Mouse (Mus musculus) olfactory bulb, adult 2 months (tissue): Measurements from ENCODE around the gene Arpc2. TPM values are rescaled to one million over a fixed set of nuclear protein-coding genes. Genes with fewer than 3 reads are reported as not detected.

ENCODE experiments used
- H3K27ac ChIP-seq: fragments of 200-500 bp; 2 replicates; pipeline ENCODE4 v1.5.1; 2012; ENCODE audit warnings: low read depth, low read length; ENCODE audit not compliant: insufficient read depth
- H3K4me1 ChIP-seq: fragments of 200-500 bp; 2 replicates; pipeline ENCODE4 v1.6.1; 2012; ENCODE audit warnings: low read length; ENCODE audit not compliant: control insufficient read depth, insufficient read depth
- H3K4me3 ChIP-seq: fragments of 200-500 bp; 2 replicates; pipeline ENCODE4 v1.5.1; 2012; ENCODE audit warnings: mild to moderate bottlenecking, low read depth, low read length, moderate library complexity; ENCODE audit not compliant: insufficient read depth
- CTCF ChIP-seq: fragments of 200-500 bp; IDR thresholded peaks from 2 replicates; pipeline ENCODE4 v1.5.1; 2012; ENCODE audit warnings: low read depth, mild to moderate bottlenecking, low read length, moderate library complexity; ENCODE audit not compliant: insufficient read depth
- POLR2A ChIP-seq: fragments of 200-500 bp; IDR thresholded peaks from 2 replicates; pipeline ENCODE4 v1.6.1; 2012; ENCODE audit warnings: mild to moderate bottlenecking, low read depth, low read length, moderate library complexity; ENCODE audit not compliant: insufficient read depth
- WGBS: fragments of 180-500 bp; shearing (Covaris S2); methylation state at CpG from one replicate; pipeline ENCODE4 v1.1.7; 2018; 5-methylcytosine and 5-hydroxymethylcytosine counted together
- polyA plus RNA-seq: library from polyadenylated mRNA; stranded (reverse); fragments of >200 nt; gene quantifications from 2 replicates; pipeline ENCODE4 v1.2.4, GENCODE M21; 2012; ENCODE audit warnings: low replicate concordance; ENCODE audit not compliant: missing spikeins, insufficient read depth, insufficient read length

The Arpc2 gene
- polyA plus RNA-seq, 1 experiment = not detected

DNA sequence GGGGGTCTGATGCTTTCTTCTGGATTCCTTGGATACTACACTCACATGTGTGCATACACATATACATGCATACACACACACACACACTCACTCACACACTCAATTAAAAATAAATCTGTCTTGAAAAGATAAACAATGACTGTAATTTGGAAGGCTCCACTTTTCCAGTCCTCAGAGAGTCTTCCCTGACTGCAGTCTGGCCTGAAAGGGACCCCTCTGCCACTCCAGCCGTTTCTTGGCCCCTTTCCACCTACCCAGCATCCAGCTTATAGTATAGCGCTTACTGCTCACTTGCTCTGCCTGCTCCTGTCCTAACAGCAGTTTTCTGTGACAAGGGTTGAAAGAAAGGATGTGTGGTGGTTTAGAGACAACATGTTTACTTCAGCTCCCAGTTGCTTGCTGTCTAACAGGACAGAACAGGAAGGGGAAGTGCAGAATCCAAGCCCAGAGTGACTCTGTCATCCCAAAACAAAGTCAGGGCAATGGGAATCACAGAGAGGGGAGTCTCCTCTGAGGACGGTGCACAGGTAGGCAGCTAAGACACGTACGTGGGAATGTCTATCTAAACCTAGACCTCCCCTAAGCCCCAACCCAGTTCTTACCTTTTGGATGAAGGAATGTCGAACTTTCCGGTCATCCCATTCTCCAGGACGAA is 57.5 kb downstream of the Arpc2 start:
- H3K27ac ChIP-seq = no peak overlapping the region

DNA sequence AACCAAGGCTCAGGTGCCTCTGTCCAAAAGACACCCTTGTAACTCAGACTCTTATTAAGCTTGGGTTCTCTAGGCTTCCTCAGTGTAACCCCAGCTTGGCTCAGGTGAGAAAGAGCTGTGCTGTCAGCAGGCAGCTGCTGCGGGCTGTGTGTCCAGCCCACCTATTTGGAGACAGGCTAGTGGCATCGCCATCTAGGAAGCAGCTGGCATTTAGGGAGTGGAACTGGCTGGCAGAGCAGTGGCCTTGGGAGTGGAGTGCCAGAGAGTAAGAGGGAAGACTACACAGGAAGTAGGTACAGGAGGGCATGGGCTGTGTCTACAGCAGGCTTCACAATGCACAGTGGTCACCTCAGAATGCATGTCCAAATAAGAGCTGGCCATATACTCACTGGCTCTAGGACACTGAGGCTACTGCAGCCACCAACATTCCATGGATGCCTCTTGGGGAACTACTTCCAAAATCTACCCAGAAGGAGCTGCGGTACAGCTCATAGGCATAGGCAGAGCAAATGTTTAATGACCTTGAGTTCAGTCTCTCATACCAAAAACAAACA is 58.3 kb downstream of the Arpc2 start:
- no peak for TF ChIP-seq CTCF
- TF ChIP-seq POLR2A = no peak
- no peak overlapping the region for H3K27ac ChIP-seq
- 90% methylated on average over 3 of the region's 3 CpGs for WGBS

More for the DNA sequence above, 57.5 kb downstream of the Arpc2 start:
- no peak overlapping the region for H3K4me3 ChIP-seq
- peaks cover 53% of the 10 kb centered on the region for H3K4me1 ChIP-seq
- no peak for TF ChIP-seq POLR2A
- no peak for TF ChIP-seq CTCF
- WGBS = 80% methylated on average over 8 of the region's 8 CpGs

DNA sequence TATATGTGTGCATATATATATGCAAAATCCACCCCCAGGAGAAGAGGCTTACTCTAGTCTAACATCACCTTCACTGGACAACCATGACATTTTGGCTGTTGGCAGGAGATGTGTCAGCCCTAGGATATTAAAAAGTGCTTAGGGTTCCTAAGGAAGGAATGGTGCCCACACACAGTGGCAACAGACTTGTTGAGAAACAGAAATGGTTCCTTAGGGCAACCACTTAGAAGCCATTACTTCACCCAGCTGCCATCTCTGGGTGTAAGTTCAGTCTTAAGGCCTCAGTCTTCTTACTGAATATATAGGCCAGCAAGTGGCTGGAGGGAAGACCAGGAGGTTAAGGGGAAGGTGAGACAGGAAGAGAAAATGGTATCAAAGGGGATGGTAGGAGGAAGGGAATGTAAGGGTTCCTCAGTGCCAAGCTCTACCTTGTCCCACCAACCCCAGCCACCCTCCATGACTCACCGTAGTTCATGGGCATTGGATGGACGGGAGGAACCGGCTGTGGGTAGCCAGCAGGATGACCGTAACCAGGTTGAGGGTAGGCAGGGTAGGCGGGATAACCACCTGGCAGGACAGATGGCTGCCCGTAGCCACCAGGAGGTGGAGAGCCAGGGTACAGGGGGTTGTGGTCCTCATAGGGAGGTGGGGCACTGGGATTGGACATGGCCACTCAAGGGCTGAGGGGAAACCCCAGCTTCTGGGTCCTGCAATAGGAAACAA is 59.0 kb downstream of the Arpc2 start:
- Histone ChIP-seq H3K4me1 (peaks cover 57% of the 10 kb centered on the region), H3K27ac (peak overlapping the region; percentile 74), H3K4me3 (no peak overlapping the region)
- 94% methylated on average over 6 of the region's 6 CpGs for WGBS
- TF ChIP-seq POLR2A = no peak
- TF ChIP-seq CTCF = no peak

More for the DNA sequence above, 58.3 kb downstream of the Arpc2 start:
- Histone ChIP-seq H3K4me1 (peaks cover 56% of the 10 kb centered on the region), H3K4me3 (no peak overlapping the region)

DNA sequence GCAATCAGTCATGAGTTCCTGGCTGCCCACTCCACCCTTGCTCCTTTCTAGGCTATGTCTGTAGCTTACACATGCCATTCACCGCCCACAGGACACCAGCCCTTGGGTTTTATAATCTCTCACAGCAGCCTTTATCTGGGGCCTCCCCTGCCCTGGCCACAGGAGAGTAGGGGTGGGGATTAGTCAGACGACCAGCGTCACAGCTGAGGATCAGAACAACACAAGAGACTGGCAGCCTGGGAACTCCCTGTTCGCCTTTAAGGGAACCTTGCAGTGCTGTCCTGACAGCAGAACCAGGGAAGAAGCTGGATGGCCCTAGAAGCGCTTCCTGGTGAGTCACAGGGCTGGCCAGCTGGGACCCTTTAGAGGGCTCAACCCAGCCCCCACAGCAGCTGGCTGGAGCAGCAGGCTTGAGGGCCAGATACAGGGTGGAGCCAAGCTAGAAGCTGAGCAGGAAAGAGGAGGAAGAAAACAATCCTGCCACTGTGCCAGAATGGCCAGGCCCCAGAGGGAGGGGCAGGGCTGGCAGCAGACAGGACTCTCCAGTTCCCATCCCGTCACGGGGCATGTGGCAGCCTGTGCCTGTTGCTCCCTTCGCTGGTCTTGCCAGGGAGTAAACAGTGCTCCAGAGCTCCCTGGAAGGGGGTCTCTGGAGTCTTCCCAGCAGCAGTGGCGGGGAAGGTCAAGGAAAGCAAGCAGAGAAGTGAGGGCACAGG is 59.7 kb downstream of the Arpc2 start:
- Histone ChIP-seq H3K4me3 (no peak overlapping the region), H3K27ac (peak overlapping the region; percentile 74), H3K4me1 (peaks cover 51% of the 10 kb centered on the region)
- 26% methylated on average over 9 of the region's 9 CpGs for WGBS
- TF ChIP-seq POLR2A (no peak), CTCF (no peak)

DNA sequence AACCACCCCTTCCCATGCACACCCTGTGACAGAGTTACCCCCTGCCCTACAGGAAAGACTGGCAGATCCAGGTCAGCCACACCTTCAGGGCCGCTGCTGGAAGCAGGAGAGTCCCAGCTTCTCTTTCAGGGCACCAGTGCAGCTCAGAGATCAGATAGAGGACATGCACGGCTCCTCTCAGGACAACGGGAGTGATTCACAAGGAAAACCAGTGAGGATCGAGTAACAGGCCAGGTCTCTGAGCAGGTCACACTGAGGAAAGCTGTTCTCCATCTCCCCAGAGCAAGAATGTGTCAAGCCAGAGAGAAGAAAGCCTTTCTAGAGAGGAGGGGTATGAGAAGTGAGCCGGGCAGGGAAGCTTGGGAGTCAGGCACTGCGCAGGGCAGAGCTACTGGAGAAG is 60.6 kb downstream of the Arpc2 start:
- no peak for TF ChIP-seq POLR2A
- no peak for TF ChIP-seq CTCF
- H3K4me1 ChIP-seq = peaks cover 50% of the 10 kb centered on the region
- H3K4me3 ChIP-seq = no peak overlapping the region
- H3K27ac ChIP-seq = peak overlapping the region; percentile 74
- WGBS = 53% methylated on average over 6 of the region's 6 CpGs

DNA sequence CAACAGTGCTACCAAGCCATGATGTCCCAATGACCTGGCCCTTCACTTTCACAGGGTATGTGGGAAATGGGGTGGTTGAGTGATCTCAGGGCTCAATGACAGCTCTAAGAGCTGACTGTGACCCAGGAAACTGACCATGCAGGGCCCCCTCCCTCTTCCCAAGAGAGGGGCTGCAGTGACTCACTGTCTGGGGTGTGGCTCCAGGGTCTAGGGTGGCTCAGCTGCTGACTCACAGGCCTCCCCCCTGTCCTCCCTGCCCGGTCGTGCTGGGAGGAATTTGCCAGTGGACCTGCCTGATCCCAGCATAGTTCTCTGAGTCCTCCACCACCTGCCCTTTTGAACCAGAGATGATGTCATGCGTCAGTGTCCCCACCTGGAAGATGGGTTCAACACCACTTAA is 61.4 kb downstream of the Arpc2 start:
- Histone ChIP-seq H3K4me1 (peaks cover 48% of the 10 kb centered on the region), H3K27ac (peak overlapping the region; percentile 9; the same call in 1 of the 2 replicates), H3K4me3 (no peak overlapping the region)
- TF ChIP-seq CTCF (no peak), POLR2A (no peak)
- WGBS = 56% methylated on average over 3 of the region's 3 CpGs

DNA sequence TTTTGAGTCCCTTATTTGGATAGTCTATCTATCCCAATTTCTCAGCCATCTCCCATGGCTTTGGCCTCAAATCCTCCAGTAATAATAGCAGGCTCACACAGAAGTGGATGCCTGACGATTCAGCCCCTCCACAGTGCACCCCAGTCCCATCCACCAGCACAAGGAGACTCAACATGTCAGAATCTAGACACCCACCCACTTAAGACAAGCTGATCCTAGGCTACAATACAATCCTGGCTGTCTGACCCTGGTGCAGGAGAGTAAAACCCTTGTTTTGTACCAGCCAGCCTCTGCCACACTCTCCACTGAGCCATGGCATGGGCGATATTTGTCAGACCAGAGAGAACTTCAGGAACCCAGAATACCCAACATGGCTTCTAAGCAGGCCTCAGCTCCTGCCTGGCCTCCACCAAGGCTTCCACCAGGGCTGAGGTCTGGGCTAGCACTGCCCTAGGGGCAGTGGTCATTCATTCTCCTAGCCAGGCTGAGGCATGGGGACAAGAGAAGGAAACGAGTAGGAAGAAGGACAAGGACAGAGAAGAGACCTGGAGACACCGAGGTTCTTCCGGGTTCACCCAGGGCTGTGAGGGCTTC is 62.4 kb downstream of the Arpc2 start:
- H3K4me3 ChIP-seq = no peak overlapping the region
- 72% methylated on average over 5 of the region's 5 CpGs for WGBS
- H3K27ac ChIP-seq = no peak overlapping the region
- H3K4me1 ChIP-seq = peaks cover 45% of the 10 kb centered on the region
- TF ChIP-seq POLR2A = no peak
- TF ChIP-seq CTCF = no peak

DNA sequence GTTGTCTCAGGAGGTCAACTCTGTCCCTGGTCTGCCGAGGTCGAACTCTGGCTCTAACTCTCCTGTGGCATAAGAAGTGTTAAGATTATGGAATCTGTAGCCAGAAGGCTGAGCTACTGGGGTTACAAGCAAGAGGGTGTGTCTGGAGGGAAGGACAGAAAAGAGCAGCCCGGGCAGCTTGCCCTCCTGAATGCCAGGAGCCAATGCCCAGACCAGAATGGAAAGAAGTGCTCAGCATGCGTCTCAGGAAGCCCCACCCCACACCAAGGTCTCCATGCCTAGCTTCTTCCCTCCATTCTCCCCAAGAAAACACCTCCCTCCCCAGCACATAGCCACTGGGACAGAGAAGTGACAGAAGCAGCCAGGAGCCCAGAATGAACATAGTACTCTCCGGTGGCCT is 63.1 kb downstream of the Arpc2 start:
- H3K27ac ChIP-seq = no peak overlapping the region
- H3K4me1 ChIP-seq = peaks cover 52% of the 10 kb centered on the region
- no peak for TF ChIP-seq POLR2A
- TF ChIP-seq CTCF = no peak
- WGBS = 45% methylated on average over 5 of the region's 5 CpGs
- no peak overlapping the region for H3K4me3 ChIP-seq
